Mouse (Mus musculus) heart, postnatal 25 days (tissue): ENCODE results near the gene Hbb-bh2. TPM values are rescaled to one million over a fixed set of nuclear protein-coding genes. Genes with fewer than 3 reads are reported as not detected.
A peak's percentile ranks its signal among the peaks of the same experiment; 100 is the strongest.
"Not testable (repeated sequence)": the region's sequence is repeated elsewhere in the genome, so short reads cannot be mapped to it uniquely, and the experiment has no call there.

Source experiments
- DNase-seq: peaks from one replicate; pipeline ENCODE4 v3.0.0; 2022; ENCODE audit warnings: low spot score
- intact Hi-C: fragments of 180-260 bp; cut with DNase I; formaldehyde crosslinking; loops from one replicate; pipeline ENCODE4 v1.15.1; 2025
- total RNA-seq, 2 experiments: library from RNA; stranded (reverse); gene quantifications; 2 replicates each; pipeline ENCODE4 v1.2.3; 2021

Gene Hbb-bh2
- not detected for total RNA-seq

DNA sequence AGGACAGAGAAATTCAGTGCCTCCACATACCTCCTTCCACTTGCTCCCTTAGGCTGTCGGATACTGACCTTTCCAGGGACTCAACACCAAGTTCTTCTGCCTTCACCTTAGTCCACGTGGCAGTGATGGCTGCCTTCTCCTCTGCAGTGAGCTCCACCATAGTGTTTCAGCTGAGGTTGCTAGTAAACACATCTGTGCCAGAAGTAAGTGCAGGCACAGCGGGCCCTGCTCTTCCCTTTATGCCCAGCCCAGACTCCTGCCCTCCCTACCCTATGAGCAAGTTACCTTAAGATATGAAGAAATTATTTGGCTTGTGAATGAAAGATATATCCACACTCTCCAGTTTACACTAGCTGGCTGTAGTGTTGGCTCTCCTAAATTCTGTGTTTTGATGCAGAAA lies at the start of gene Hbb-bh2:
Gene Hbb-bh2 (minus strand): TSS at position 253 of the 400 bp plus-strand sequence.
- intact Hi-C loops, result no loop called here
- DNase-seq, result no peak

DNA sequence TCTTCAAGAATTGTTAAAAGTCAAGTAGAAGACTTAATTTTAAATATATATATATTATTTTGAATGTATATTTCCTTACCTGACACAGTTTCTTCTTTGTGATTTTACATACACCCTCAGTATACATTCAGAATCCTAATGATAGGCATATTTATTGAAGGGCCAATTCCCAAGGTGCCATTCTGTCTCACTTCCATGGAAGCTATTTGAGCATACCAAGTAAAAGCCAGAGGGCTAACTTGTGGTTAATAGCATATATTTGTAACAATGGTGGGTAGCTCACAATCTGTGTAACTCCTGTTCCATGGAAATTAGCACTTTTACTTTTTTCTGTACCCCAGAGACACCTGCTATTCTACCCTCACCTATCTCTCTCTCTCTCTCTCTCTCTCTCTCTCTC lies 45.8 kb upstream of the Hbb-bh2 start, which contains the start of gene Olfr66:
Gene Olfr66 (minus strand): TSS at position 101 of the 400 bp plus-strand sequence.
- intact Hi-C loops, result no loop called here
- no peak for DNase-seq

DNA sequence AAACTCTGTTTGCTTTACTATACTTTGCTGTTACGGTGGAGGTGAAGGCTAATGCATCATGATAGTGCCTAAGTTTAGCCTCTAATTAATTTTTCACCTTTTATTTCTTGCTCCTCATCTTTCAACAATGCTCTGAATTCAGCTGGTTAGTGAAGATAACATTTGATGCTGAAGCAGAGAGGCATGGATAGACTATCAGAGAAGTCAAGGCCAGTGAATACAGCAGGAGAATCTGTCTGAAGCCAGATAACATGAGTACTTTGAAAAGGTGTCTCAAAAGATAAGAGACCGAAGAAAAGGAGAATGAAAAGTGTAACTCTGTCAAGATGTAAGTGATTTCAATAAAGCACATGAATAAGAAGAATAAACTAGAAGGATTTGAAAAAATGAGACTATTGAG lies 36.8 kb upstream of the Hbb-bh2 start:
- DNase-seq, result no peak
- intact Hi-C loops, result no loop called here

DNA sequence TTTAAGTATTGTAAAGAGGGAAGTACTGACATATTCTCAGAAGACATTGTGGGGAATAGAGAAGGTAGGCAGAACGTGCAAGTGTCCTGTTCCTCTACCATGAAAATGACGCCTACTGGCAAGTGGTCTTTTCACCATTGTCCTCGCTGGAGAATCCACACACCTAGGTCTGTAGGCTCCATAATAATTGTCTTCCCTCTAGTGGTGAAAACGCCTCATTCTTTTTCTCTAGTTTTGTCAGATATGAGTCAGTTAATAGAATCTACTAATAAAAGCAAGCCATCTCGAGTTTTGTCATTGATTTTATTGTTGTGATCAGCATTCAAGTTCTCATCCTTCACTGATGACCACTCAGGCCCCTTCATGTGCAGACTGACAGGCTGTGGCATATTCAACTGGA lies 34.1 kb upstream of the Hbb-bh2 start:
- intact Hi-C loops, result loop anchor here (5.0 kb wide), 1 partner anchor 82 kb away; the partner anchor contains the start of gene Olfr67
- no peak for DNase-seq

DNA sequence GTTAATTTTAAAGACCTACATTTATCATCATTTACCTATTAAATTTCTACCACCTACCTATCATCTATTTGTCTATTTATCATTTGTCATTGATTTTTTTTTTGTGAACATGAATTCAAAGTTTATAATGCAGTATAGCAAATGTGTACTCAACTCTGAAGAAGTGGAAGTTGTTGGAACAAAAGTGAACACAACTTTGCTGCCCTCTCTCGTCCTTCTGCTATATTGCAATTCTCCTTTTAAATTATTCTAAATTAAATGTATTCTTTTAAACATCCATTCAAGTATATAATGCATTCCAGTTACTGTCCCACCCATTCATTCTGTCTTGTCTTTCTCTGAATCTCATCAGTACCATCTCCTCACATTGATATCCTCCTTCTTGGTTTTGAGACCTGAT lies 32.7 kb upstream of the Hbb-bh2 start:
- intact Hi-C loops, result loop anchor here (5.0 kb wide), 1 partner anchor 81 kb away; the partner anchor contains the start of gene Olfr67
- DNase-seq, result no peak

DNA sequence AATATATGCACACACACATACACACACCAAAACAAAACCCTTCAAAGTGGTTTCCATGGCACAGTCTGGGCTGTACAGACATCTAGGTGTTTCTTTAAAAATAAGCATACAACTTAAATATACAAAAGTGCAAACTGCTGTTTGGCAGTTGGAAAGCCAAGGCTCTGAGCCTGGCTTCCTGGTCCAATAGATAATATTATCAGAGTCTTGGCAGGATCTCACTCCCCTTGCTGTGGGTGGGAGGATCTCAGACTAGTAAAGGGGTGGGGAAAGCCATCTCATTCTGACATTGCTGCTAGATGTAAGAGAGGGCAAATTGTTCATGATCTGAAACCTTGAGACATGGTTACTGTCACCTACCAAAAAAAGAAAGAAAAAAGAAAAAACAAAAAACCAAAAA lies 30.3 kb upstream of the Hbb-bh2 start:
- intact Hi-C loops, result loop anchor here (5.0 kb wide), 1 partner anchor 78 kb away; the partner anchor contains the start of gene Olfr67
- DNase-seq, result no peak

DNA sequence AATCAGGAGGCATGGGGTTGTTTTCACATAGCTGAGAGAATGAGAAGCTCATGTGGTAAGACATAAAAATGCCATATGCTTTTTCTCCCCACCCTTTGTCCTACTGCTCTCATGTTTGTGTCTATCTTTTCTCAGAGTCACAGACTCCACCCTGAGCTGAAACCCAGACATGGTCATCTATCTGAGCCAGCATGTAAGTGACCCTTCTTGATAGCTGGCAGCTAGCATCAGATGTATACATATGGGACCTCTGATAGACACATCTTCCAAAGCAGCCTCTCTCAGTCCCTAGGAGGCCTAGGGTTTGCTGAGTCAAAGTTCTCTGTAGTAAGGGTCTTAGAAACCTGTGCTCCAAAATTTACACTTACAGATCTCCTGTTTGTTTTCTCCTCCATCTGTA lies 25.4 kb upstream of the Hbb-bh2 start:
- no peak for DNase-seq
- intact Hi-C loops, result no loop called here

DNA sequence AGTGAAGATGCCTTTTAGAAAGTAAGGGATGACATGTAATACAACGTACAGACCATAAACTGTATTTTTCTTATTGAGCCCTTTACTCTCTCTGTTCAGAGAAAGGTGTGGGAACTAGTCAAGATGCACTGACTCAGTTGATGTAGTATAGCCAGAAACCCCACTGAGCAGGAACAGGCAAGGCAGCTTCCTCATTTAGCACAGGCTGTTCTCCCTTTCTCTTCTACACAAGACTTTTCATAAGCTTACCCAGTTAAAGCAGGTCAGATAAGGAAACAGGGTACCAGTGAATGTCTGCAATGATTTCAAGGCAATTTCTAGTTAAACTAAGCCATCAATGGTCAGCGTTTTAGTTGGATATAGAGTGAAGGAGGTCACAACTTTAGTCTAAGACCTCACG lies 21.2 kb upstream of the Hbb-bh2 start:
- intact Hi-C loops, result no loop called here
- DNase-seq, result no peak

DNA sequence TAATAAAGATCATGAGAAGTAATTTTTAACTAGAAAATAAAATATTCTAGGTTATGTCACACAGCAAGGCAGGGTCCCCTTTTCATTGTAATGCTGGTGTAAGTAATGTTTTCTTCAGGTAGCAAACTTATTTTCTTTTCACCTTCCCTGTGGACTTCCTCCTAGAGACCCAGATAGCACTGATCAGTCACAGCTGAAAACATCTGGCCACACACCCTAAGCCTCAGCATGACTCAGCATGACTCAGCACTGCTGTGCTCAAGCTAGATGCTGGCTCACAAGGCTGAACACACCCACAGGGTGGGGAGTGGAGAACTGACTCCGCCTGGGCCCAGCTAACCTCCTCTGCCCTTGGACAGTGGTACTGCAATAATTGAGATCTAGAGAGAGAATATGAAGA lies 20.5 kb upstream of the Hbb-bh2 start:
- peak; percentile 7 for DNase-seq
- intact Hi-C loops, result no loop called here

DNA sequence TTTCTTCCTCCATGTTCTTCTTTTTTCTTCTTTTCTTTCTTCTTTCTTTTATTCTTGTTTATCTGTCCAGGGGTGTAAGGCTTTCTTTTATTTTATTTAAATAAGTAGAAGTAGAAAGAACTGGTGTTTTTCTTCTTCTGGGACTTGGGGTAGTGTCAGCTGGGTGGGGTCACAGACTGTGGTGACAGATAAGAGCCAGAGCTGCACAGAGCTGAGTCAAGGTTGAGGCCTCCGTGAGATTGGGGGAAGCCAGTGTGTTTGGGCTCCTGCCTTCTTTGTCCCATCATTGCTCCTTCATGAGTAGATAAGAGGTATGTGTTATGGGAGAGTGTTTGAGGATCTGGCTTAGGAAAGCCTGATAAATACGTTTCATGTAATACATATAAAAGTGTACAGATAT lies 18.8 kb upstream of the Hbb-bh2 start:
- intact Hi-C loops, result no loop called here
- no peak for DNase-seq

DNA sequence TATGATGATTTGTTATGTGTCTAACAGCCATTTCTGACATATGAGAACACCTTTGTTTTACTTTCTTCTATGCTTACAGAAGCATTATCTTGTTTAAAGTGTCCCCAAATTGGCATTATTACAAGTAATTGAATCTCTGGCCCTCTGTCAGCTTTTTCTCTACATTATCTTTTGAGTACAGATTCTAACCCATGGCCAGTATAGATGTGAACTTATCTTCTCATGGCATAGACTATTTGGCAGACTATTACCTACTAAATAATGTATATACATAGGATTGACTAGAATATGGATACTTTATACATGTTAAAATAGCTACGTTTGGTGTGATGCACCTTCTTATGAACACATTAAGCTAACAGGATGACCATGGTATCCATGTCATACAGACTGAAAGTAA lies 14.3 kb upstream of the Hbb-bh2 start:
- intact Hi-C loops, result no loop called here
- DNase-seq, result no peak

DNA sequence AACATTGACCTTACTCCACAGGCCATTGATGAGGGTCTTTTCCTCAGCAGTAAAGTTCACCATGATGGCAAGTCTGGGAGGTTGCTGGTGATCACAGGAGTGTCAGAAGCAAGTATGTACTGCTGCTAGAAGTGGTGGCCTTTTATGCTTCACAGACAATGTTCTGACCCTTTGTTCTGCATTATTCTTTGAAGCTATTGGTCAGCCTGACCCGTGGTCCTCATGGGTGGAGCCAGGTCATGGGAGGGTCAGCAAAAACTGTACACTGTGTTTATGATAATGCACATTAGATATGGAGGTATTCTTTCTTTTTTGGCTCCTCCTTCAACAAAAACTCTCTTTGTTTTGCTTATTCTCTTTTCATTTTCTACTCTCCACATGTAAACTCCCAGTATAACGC lies 12.8 kb upstream of the Hbb-bh2 start, which contains the start of gene Hbb-y:
Gene Hbb-y (minus strand): TSS at position 127 of the 400 bp plus-strand sequence.
- intact Hi-C loops, result no loop called here
- DNase-seq, result no peak

DNA sequence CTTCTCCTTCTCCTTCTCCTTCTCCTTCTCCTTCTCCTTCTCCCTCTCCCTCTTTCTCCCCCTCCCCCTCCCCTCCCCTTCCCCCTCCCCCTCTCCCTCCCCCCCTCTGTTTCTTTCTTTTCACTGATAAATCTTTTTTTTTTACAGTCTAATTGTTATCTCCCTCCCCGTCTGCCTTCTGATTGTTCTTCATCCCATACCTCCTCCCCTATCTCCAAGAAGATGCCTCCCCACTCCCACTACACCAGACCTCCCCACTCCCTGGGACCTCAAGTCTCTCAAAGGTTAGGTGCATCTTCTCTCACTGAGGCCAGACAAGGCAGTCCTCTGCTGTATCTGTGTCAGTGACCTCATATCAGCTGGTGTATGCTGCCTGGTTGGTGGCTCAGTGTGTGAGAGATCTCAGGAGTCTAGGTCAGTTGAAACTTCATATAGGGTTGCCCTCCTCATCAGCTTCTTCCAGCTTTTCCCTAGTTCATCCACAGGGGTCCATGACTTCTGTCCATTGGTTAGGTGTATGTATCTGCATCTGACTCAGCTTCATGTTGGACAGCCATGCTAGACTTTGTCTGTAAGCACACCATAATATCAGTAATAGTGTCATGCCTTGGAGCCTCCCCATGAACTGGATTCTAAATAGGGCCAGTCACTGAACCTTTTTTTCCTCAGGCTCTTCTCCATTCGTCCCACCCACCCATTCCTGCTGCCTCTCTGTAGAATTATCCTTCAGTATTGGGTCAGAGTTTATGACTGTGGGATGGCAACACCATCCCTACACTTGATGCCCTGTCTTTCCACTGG lies 4.4 kb upstream of the Hbb-bh2 start:
- no peak for DNase-seq
- intact Hi-C loops, result no loop called here

DNA sequence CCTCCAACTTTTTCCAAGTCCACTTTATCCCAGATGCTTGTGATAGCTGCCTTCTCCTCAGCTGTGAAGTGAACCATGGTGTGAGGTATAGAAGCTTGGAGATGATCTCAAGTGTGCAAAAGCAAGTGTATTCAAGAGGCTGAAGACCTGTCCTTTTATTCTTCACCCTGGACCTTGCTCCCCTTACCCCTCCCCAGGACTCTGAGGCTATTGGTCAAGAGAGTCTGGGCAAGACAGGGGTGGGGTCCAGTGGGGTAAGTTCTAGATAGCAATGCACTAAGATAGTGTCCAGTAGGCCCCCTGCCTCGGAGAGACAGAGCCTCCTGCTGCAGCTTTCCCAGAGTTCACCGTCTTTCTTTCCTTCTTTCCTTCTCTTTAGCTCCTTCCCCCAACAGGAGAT lies 2.7 kb upstream of the Hbb-bh2 start, which contains the start of gene Hbb-bh1:
Gene Hbb-bh1 (minus strand): TSS at position 131 of the 400 bp plus-strand sequence.
- DNase-seq, result no peak
- intact Hi-C loops, result no loop called here

DNA sequence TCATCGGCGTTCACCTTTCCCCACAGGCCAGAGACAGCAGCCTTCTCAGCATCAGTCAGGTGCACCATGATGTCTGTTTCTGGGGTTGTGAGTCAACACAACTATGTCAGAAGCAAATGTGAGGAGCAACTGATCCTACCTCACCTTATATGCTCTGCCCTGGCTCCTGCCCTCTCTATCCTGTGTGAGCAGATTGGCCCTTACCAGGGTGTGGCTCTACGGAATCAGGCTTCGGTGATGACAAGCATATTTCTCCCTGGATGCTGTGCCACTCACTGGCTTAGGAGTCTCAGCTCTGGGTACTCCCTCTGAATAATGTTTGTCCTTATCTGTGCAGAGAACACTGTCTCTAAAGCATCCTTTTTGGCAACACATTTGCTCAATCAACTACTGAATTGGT lies 12.5 kb downstream of the Hbb-bh2 start, which contains the start of gene Hbb-bs:
Gene Hbb-bs (minus strand): TSS at position 289 of the 400 bp plus-strand sequence.
- intact Hi-C loops, result no loop called here
- no peak for DNase-seq

DNA sequence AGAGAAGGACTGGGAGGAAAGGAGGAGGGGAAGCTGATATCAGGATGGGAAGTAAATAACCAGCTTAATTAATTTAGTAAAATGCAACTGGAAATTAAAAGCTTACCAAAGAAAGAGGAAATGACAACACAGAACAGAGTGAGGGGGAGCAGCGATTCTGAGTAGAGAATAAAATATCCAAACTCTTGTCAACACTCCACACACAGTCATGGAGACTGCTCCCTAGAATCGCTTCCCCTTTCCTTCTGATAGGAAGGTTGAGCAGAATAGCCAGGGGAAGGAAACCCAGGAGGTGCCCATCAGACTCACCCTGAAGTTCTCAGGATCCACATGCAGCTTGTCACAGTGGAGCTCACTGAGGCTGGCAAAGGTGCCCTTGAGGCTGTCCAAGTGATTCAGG lies 13.2 kb downstream of the Hbb-bh2 start:
- DNase-seq, intact Hi-C loops: not testable (repeated sequence)

DNA sequence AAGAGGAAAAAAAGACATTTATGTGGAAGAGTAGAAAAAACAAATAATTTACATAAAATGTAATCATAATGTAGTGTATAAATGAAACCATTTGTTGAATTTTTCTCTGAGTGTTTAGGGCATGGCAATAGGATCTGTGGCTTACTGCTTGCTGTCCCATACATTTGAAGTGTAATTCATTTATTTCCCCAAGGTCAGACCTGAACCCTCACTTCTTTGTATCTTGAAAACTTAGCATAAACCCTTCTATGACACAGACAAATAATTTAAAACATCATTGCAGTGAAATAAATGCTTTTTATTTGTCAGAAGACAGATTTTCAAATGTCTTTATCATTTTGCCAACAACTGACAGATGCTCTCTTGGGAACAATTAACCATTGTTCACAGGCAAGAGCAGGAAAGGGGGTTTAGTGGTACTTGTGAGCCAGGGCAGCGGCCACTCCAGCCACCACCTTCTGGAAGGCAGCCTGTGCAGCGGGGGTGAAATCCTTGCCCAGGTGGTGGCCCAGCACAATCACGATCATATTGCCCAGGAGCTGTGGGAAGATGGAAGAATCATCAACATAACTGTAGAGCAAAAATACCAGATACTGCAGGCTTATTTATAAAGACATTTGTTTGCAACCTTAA lies 13.9 kb downstream of the Hbb-bh2 start:
- intact Hi-C loops, result no loop called here
- DNase-seq, result no peak

DNA sequence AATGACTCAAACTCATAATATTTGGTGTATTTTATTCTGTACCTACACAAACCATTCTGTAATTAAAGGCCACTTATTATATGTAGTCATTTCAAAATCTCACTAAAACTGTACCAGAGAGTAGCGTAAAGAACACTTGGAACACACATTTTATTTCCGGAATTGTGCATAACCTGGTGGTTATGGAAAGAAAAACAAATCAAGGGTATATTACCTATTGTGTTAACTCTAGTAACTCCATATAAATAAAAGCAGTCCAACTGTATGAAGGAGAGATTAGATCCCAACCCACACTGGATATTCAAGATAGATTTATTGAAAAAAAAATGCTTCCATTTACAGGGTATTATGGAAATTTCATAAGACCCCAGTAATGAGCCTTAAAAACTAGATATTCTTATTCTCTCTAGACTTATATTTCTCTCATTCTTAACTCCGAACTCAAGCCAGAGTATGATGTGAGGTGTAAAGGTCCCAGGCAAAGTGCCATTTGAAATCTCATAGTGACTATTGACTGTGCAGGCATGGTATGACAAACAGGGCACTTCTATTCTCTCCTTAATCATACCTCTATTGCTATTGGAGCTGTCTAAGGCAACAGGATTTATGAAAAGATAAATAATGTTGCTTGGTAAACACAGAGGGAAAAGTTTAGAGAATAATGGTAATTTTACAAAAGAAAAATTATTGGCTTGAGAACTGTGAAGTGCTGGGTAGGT lies 14.6 kb downstream of the Hbb-bh2 start:
- intact Hi-C loops, result no loop called here
- DNase-seq, result no peak

DNA sequence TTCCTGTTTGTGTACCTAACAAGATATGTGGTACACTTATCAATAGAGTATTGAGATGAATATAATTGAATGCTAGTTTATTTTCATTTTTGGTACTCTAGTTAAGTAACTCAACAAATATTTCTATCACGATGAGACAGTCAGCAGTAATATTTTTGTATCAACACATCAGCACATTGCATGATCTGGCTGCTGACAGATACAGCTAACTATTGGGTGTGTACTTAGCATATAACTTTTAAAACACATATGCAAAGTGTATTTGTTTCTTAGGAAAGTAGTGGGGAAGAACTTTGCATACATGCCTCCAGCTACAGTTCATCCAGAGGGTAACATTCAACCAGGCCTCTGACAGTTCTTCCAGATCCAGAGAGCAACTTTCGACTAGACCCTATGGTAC lies 15.7 kb downstream of the Hbb-bh2 start:
- intact Hi-C loops, result no loop called here
- no peak for DNase-seq

DNA sequence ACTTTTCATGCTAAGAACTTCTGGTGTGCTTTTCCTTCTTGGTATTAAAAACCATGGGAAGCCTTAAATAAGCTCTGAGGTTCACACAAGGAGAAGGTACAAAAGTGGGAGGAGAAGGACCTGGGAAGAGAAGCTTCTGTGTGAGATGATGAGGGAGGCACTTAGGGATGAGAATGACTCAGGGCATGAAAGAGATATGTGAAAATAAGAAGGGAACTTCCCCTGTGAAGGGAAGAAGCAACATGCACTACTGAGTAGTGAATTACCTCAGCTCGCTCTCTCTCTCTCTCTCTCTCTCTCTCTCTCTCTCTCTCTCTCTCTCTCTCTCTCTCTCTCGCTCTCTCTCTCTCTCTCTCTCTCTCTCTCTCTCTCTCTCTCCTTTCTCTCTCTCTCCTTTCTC lies 25.2 kb downstream of the Hbb-bh2 start:
- intact Hi-C loops, DNase-seq: not testable (repeated sequence)
